Mouse (Mus musculus): ENCODE data around the gene Fgfr4.
"Not testable (repeated sequence)": the region's sequence is repeated elsewhere in the genome, so short reads cannot be mapped to it uniquely, and the experiment has no call there.

- TF ChIP-seq CTCF, EP300 (IDR thresholded peaks at IDR 0.05; ENCODE audit: low read depth): not testable (repeated sequence)
Measured at GRCm38 (mm10) chr13:55187062-55187461, 34.6 kb downstream of the Fgfr4 start.

All from heart, postnatal 0 days (tissue).